Mouse (Mus musculus): ENCODE measurements around the gene Ddx18. TPM values are rescaled to one million over a fixed set of nuclear protein-coding genes. Genes with fewer than 3 reads are reported as not detected.

Ddx18 gene
- polyA plus RNA-seq (2015; fragmentation: Illumina TruSeq; extraction: RNeasy Lipid Tissue Mini Kit (QIAGEN cat#74804); ENCODE audit: insufficient read depth, low read depth, low replicate concordance), result 15.7 TPM

GRCm38 (mm10) chr1:121567521-121568489, at the start of gene Ddx18:
TSS of gene Ddx18 (minus strand) at chr1:121567989.

GRCm38 (mm10) chr1:121528399-121528720, 39.4 kb downstream of the Ddx18 start, which contains the start of gene Htr5b:
TSS of gene Htr5b (minus strand) at chr1:121528465.

Other genes starting within 250 kb of the Ddx18 start
- gene Insig2, start 235.4 kb downstream of the Ddx18 start, polyA plus RNA-seq (2015; fragmentation: Illumina TruSeq; extraction: RNeasy Lipid Tissue Mini Kit (QIAGEN cat#74804); ENCODE audit: insufficient read depth, low read depth, low replicate concordance), result 7.1 TPM
- 2.6 TPM for gene Ccdc93, start 136.9 kb downstream of the Ddx18 start, polyA plus RNA-seq (2015; fragmentation: Illumina TruSeq; extraction: RNeasy Lipid Tissue Mini Kit (QIAGEN cat#74804); ENCODE audit: insufficient read depth, low read depth, low replicate concordance)
- not detected for gene Htr5b, start 39.5 kb downstream of the Ddx18 start, polyA plus RNA-seq (2015; fragmentation: Illumina TruSeq; extraction: RNeasy Lipid Tissue Mini Kit (QIAGEN cat#74804); ENCODE audit: insufficient read depth, low read depth, low replicate concordance)

All from pancreas, adult 10 weeks (tissue).